ENCODE assay signal across 9 mouse cellular contexts in genomic region chr1:106036861-106037599, GRCm38 (mm10). TPM values are rescaled to one million over a fixed set of nuclear protein-coding genes. Genes with fewer than 3 reads are reported as not detected.
DNase-seq lines count a peak whose midpoint lies in the region; ATAC-seq and TF ChIP-seq lines count a peak whose summit lies in the region.
"Had no signal": no experiment of that assay in that cellular context is flagged by ENCODE, and none has a peak within 500 bp of the region (broad histone marks: within the 10 kb centered on the region; RNA-seq: fewer than 3 reads in every experiment).

No protein-coding gene starts in this region.

- H3K27ac ChIP-seq in forebrain, embryonic 16.5 days (ENCODE audit: low read length) = no peak overlapping the region
- H3K27ac ChIP-seq in hindbrain, embryonic 10.5 days = no peak overlapping the region
- no peak overlapping the region for H3K27ac ChIP-seq in lung, embryonic 14.5 days (ENCODE audit: low read depth)

- no peaks in the 10 kb centered on the region for H3K27me3 ChIP-seq in forebrain, embryonic 16.5 days (replicated peaks; ENCODE audit: control insufficient read depth, insufficient read depth, low read length)
- no peaks in the 10 kb centered on the region for H3K27me3 ChIP-seq in hindbrain, embryonic 10.5 days (ENCODE audit: insufficient read depth, poor library complexity, severe bottlenecking)
- H3K27me3 ChIP-seq in lung, embryonic 14.5 days (ENCODE audit: insufficient read depth, low read length) = no peaks in the 10 kb centered on the region

- H3K4me3 ChIP-seq in forebrain, embryonic 16.5 days (replicated peaks; ENCODE audit: low read length) = no peak overlapping the region
- no peak overlapping the region for H3K4me3 ChIP-seq in hindbrain, embryonic 10.5 days
- H3K4me3 ChIP-seq in lung, embryonic 14.5 days (ENCODE audit: low read depth, low read length) = no peak overlapping the region
- H3K4me3 ChIP-seq: myocyte had no signal

- no peaks in the 10 kb centered on the region for H3K36me3 ChIP-seq in forebrain, embryonic 16.5 days (ENCODE audit: control insufficient read depth, insufficient read depth)
- H3K36me3 ChIP-seq in hindbrain, embryonic 10.5 days = peaks cover 6% of the 10 kb centered on the region; the same call in 1 of the 2 replicates
- peaks cover 11% of the 10 kb centered on the region for H3K36me3 ChIP-seq in lung, embryonic 14.5 days (ENCODE audit: insufficient read depth)

- ATAC-seq in forebrain, embryonic 16.5 days = peak; percentile 75
- ATAC-seq in lung, embryonic 14.5 days (ENCODE audit: insufficient read depth) = peak; percentile 76; the same call in 1 of the 2 replicates

- H3K4me1 ChIP-seq in forebrain, embryonic 16.5 days (replicated peaks; ENCODE audit: control insufficient read depth, insufficient read depth, low read length) = no peaks in the 10 kb centered on the region
- peaks cover 9% of the 10 kb centered on the region for H3K4me1 ChIP-seq in hindbrain, embryonic 10.5 days (replicated peaks)
- H3K4me1 ChIP-seq in lung, embryonic 14.5 days (ENCODE audit: insufficient read depth) = no peaks in the 10 kb centered on the region

- H3K4me2 ChIP-seq in forebrain, embryonic 16.5 days (ENCODE audit: low read length) = no peak overlapping the region
- no peak overlapping the region for H3K4me2 ChIP-seq in lung, embryonic 14.5 days

- peak; percentile 48 for DNase-seq in Muller cell, postnatal 12 days (ENCODE audit: inconsistent ontology term)
- DNase-seq in cerebellum, adult 11-12 months = peak; percentile 49
- peak; percentile 71 for DNase-seq in hindbrain, embryonic 10.5 days (ENCODE audit: low spot score)
- DNase-seq in layer of hippocampus, adult 8-10 months (ENCODE audit: low spot score in 2 of 2) = peak; percentile 46 to 76
- DNase-seq in lung, embryonic 14.5 days = peak; percentile 85
- DNase-seq in ovary, postnatal 14 days (ENCODE audit: low spot score) = peak; percentile 58
- peak; percentile 52 to 59 for DNase-seq in thymus, postnatal 36 days

- WGBS in forebrain, embryonic 16.5 days = 61% methylated on average over 19 of the region's 19 CpGs
- 65% methylated on average over 19 of the region's 19 CpGs for WGBS in hindbrain, embryonic 10.5 days
- 59% methylated on average over 19 of the region's 19 CpGs for WGBS in lung, embryonic 14.5 days

- peak; percentile 79 for TF ChIP-seq CTCF in lung, embryonic 14.5 days (IDR thresholded peaks at IDR 0.05; ENCODE audit: low read depth)

- no peak overlapping the region for H3K9ac ChIP-seq in forebrain, embryonic 16.5 days (replicated peaks; ENCODE audit: low read depth, low read length)
- no peak overlapping the region for H3K9ac ChIP-seq in lung, embryonic 14.5 days

- no peaks in the 10 kb centered on the region for H3K9me3 ChIP-seq in forebrain, embryonic 16.5 days (ENCODE audit: control insufficient read depth, low read length)
- no peaks in the 10 kb centered on the region for H3K9me3 ChIP-seq in hindbrain, embryonic 10.5 days
- H3K9me3 ChIP-seq in lung, embryonic 14.5 days (ENCODE audit: low read depth, low read length) = no peaks in the 10 kb centered on the region

RNA-seq across cellular contexts. Expression of gene Zcchc2, which starts 46.8 kb away (rescaled TPM):
- 1.7 and 2.3 TPM in 2 replicates for polyA plus RNA-seq in forebrain, embryonic 16.5 days (2015; fragmentation: Nextera tagmentation; extraction: Ambion mirVana)
- 1.4 and 1.9 TPM in 2 replicates for polyA plus RNA-seq in hindbrain, embryonic 10.5 days (2016; fragmentation: Nextera tagmentation; extraction: Ambion mirVana)
- total RNA-seq in layer of hippocampus, adult 8-10 months (2022) = 10 to 100 TPM; 20.6 to 25.6 (median 23.3) TPM
- polyA plus RNA-seq in lung, embryonic 14.5 days (2014; fragmentation: Nextera tagmentation; extraction: Ambion mirVana) = 3.1 and 3.2 TPM in 2 replicates
